Mouse (Mus musculus) midbrain, embryonic 16.5 days (tissue): Measurements from ENCODE around the gene Wdr89. TPM values are rescaled to one million over a fixed set of nuclear protein-coding genes. Genes with fewer than 3 reads are reported as not detected.

Experiments
- ATAC-seq: fragments of 200-750 bp; cut with Nextera tagmentation; 2 replicates; pipeline ENCODE4 v1.8.0; 2017; ENCODE audit warnings: moderate TSS enrichment
- H3K27ac ChIP-seq: fragments of 300-500 bp; sonication (generic); 2 replicates; pipeline ENCODE4 v1.5.1; 2014; ENCODE audit warnings: mild to moderate bottlenecking, low read length, mixed read lengths
- H3K27me3 ChIP-seq: fragments of 300-500 bp; sonication (generic); 2 replicates; pipeline ENCODE4 v1.6.1; 2014; ENCODE audit warnings: low read depth, low read length, mixed read lengths; ENCODE audit not compliant: control insufficient read depth, insufficient read depth
- H3K36me3 ChIP-seq: fragments of 300-500 bp; sonication (generic); 2 replicates; pipeline ENCODE4 v1.6.1; 2014; ENCODE audit warnings: mild to moderate bottlenecking, low read length, moderate library complexity, mixed read lengths; ENCODE audit not compliant: control insufficient read depth, insufficient read depth
- H3K4me1 ChIP-seq: fragments of 300-500 bp; sonication (generic); 2 replicates; pipeline ENCODE4 v1.6.1; 2014; ENCODE audit warnings: mild to moderate bottlenecking, low read length, mixed read lengths; ENCODE audit not compliant: control insufficient read depth, insufficient read depth
- H3K4me2 ChIP-seq: fragments of 300-500 bp; sonication (generic); 2 replicates; pipeline ENCODE4 v1.6.1; 2014; ENCODE audit warnings: mild to moderate bottlenecking, low read length, mixed read lengths
- H3K4me3 ChIP-seq: fragments of 300-500 bp; sonication (generic); 2 replicates; pipeline ENCODE4 v1.5.1; 2014; ENCODE audit warnings: low read depth, mild to moderate bottlenecking, low read length, moderate library complexity, mixed read lengths
- H3K9ac ChIP-seq: fragments of 300-500 bp; sonication (generic); 2 replicates; pipeline ENCODE4 v1.6.1; 2014; ENCODE audit warnings: low read depth, low read length, mixed read lengths
- H3K9me3 ChIP-seq: fragments of 300-500 bp; sonication (generic); replicated peaks from 2 replicates; pipeline ENCODE4 v1.6.1; 2014; ENCODE audit warnings: mild to moderate bottlenecking, low read length, mixed read lengths; ENCODE audit not compliant: control insufficient read depth, poor library complexity, severe bottlenecking
- WGBS: fragments of 180-500 bp; shearing (Covaris S2); extraction: QIAGEN DNeasy Blood & Tissue Kit; methylation state at CpG from one replicate; pipeline ENCODE4 v1.1.7; 2014; 5-methylcytosine and 5-hydroxymethylcytosine counted together
- polyA plus RNA-seq: library from polyadenylated mRNA; unstranded; fragments of >200 nt; fragmentation: Nextera tagmentation; extraction: Ambion mirVana; gene quantifications from 2 replicates; pipeline ENCODE4 v1.2.1, GENCODE M21; 2015

Gene Wdr89
- polyA plus RNA-seq, 1 experiment from 2014 or later = 5.1 TPM

DNA sequence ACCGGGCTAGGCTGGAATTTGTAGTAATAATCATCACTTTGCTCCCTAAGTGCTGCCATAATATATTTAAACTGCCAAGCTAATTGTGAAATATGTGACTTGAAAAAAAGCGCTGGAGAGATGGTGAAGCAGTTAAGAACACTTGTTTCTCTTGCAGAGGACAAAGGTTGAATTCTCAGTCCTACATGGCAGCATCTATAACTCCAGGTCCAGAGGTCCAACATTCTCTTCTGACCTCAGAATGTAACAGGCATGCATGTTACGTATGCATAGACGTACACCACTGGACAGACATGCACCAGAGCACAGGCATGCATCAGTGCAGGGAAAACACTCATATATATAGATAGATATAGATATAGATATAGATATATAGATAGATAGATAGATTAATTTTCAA lies 9.1 kb upstream of the Wdr89 start:
- H3K27ac ChIP-seq = no peak overlapping the region
- no peak for ATAC-seq
- no peak overlapping the region for H3K9ac ChIP-seq
- H3K4me2 ChIP-seq = no peak overlapping the region
- whole genome bisulfite sequencing = 94% methylated on average over 4 of the region's 4 CpGs
- no peak overlapping the region for H3K4me3 ChIP-seq
- no peaks in the 10 kb centered on the region for H3K4me1 ChIP-seq
- no peaks in the 10 kb centered on the region for H3K27me3 ChIP-seq
- H3K9me3 ChIP-seq = no peaks in the 10 kb centered on the region
- H3K36me3 ChIP-seq = no peaks in the 10 kb centered on the region

DNA sequence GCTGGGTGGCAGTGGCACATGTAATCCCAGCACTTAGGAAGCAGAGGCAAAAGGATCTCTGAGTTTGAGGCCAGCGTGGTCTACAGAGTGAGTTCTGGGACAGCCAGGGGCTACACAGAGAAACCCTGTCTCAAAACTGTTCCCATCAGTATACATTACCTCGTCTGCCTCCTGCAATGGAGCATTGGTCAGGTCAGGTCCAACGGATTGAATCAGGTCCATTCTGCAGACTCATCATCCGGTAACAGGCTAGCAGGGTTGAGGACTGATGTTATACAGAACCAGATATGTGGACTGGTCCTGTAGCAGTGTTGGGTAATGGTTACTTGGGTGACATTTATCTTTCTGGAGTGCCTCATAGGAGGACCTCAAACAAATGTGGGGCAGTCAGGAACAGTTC lies 3.3 kb upstream of the Wdr89 start:
- H3K27me3 ChIP-seq = no peaks in the 10 kb centered on the region
- no peak overlapping the region for H3K9ac ChIP-seq
- WGBS = 98% methylated on average over 4 of the region's 4 CpGs
- no peak overlapping the region for H3K4me3 ChIP-seq
- no peak for ATAC-seq
- H3K27ac ChIP-seq = no peak overlapping the region
- H3K4me1 ChIP-seq = peaks cover 13% of the 10 kb centered on the region
- H3K36me3 ChIP-seq = no peaks in the 10 kb centered on the region
- H3K9me3 ChIP-seq = no peaks in the 10 kb centered on the region
- H3K4me2 ChIP-seq = no peak overlapping the region

DNA sequence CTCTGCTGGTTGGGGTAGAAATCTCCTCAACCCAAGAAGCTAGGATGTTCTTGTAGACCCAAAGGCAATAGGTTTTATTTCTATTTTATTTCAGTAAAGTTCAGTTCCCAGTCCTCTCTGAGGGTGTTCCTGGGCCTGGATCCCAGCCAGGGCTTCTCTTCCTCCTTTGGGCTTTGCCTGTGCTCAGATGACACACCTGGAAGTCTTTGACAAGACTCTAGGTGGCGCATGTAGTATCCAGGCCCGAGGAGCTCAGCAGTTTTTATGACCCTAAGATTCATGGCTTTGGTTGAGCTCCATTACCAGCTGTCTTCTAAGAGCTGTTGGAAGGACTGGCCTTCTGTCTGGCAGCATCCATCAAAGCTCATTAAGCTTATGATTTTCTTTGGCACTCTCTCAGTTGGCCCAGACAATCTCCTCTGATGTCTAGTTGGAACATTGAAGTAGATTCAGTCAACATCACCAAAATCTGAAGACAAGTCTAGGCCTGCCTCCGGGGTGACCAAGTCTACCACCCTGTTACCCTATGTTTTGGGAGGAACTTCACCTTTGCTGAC lies 2.5 kb upstream of the Wdr89 start:
- Histone ChIP-seq H3K9ac (no peak overlapping the region), H3K4me3 (no peak overlapping the region), H3K4me2 (no peak overlapping the region), H3K9me3 (no peaks in the 10 kb centered on the region), H3K27me3 (no peaks in the 10 kb centered on the region), H3K27ac (no peak overlapping the region), H3K4me1 (peaks cover 13% of the 10 kb centered on the region), H3K36me3 (no peaks in the 10 kb centered on the region)
- no peak for ATAC-seq
- WGBS = 89% methylated on average over 3 of the region's 3 CpGs

DNA sequence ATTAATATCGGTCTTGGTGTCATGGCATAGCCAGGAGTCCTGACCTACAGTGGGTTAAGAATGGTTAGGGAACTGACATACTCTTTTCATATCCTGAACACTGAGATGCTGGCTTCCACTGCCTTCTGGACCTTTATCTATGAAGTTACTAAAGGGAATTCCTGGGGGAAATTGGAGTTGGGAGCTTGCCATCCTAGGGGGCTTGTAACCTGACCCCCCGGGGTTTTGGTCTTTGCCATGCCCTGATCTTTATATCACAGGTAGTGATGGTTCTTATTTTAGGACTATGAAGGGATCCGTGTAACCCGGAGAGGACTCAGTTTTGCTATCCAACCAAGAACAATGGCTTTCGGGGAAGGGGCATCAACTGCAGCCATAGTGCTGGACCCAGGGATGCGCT lies 1.3 kb upstream of the Wdr89 start:
- Histone ChIP-seq H3K36me3 (no peaks in the 10 kb centered on the region), H3K9ac (peak overlapping the region; percentile 61; the same call in 1 of the 2 replicates), H3K27ac (no peak overlapping the region), H3K4me3 (peak overlapping the region; percentile 71), H3K4me1 (peaks cover 13% of the 10 kb centered on the region), H3K27me3 (no peaks in the 10 kb centered on the region), H3K9me3 (no peaks in the 10 kb centered on the region), H3K4me2 (peak overlapping the region; percentile 81)
- no peak for ATAC-seq
- WGBS = 93% methylated on average over 6 of the region's 6 CpGs

DNA sequence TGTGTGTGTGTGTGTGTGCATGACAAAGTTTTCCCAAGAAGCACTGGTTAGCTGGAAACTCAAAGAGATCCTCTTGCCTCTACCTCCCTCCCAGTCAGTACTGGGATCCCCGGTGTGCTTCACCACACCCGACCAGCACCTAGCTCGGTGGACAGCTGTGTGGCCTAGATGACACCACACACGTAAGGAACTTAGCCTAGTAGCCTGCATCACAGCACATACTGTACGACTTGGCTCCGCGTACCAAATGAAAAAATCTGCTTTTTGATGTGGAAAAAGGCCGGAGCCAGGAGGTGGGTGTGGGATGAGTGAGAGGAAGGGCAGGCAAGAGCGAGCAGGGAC lies 450 bp downstream of the Wdr89 start:
- ATAC-seq = peak; percentile 47
- no peaks in the 10 kb centered on the region for H3K9me3 ChIP-seq
- peak overlapping the region; percentile 73 for H3K9ac ChIP-seq
- no peaks in the 10 kb centered on the region for H3K27me3 ChIP-seq
- H3K27ac ChIP-seq = peak overlapping the region; percentile 84
- peak overlapping the region; percentile 71 for H3K4me3 ChIP-seq
- 3% methylated on average over 9 of the region's 9 CpGs for WGBS
- no peaks in the 10 kb centered on the region for H3K36me3 ChIP-seq
- peak overlapping the region; percentile 91 for H3K4me2 ChIP-seq
- peaks cover 13% of the 10 kb centered on the region for H3K4me1 ChIP-seq

DNA sequence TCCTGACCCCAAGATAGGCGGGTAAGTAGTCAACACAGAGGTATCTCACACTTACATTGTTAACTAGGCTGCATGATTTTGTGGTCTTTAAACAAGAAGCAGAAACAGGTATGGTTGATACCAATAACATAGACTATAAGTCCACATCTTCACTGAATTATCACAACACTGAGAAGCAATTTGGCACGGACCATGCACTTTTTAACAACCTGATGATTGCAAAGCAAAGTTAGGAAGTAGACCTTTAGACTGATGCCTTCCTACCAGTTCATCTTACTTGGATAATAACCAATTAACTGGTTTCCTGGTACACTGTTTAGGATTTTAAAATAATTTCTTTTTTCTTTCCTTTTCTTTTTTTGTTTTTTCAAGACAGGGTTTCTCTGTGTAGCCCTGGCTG lies 1.1 kb downstream of the Wdr89 start:
- H3K4me2 ChIP-seq = no peak overlapping the region; the same call in 1 of the 2 replicates
- 92% methylated on average over 2 of the region's 2 CpGs for WGBS

DNA sequence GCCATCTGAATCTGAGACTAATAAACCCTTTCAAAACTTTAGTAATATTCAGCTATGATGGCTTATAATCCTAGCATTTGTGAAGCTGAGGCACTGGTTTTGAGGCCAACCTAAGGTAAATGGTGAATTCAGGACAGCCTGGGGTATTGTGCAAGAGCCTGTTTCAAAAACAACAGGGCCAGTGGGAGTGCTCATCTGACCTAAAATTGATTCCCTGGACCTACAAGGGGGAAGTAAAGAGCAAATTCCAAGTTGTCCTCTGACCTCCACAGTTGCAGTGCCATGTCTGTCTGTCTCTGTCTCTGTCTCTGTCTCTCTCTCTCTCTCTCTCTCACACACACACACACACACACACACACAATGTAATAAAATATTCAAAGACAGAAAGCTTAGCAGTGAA lies 2.4 kb downstream of the Wdr89 start:
- Histone ChIP-seq H3K4me2 (no peak overlapping the region), H3K4me1 (peaks cover 13% of the 10 kb centered on the region), H3K27me3 (no peaks in the 10 kb centered on the region), H3K36me3 (no peaks in the 10 kb centered on the region), H3K27ac (no peak overlapping the region), H3K4me3 (no peak overlapping the region), H3K9me3 (no peaks in the 10 kb centered on the region), H3K9ac (no peak overlapping the region)
- no peak for ATAC-seq

More for the DNA sequence above, 1.1 kb downstream of the Wdr89 start:
- no peaks in the 10 kb centered on the region for H3K36me3 ChIP-seq
- no peaks in the 10 kb centered on the region for H3K27me3 ChIP-seq
- H3K9me3 ChIP-seq = no peaks in the 10 kb centered on the region
- H3K9ac ChIP-seq = no peak overlapping the region
- ATAC-seq = no peak
- peaks cover 13% of the 10 kb centered on the region for H3K4me1 ChIP-seq
- H3K4me3 ChIP-seq = no peak overlapping the region
- no peak overlapping the region for H3K27ac ChIP-seq

DNA sequence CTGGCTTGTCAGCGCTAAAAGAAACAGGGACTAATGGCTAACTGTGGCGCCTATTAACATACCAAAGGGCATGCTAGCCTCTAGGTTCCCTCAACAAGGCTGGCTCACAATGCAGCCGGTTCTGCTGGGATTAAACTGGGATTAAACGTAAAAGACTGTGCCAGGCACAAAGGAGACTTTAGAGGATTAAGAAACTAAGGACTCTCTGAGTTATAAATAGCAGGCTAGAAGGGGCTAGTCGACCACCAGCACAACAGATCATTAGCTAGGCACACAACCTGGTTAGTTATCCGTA lies 4.9 kb downstream of the Wdr89 start:
- Histone ChIP-seq H3K9ac (no peak overlapping the region), H3K4me3 (no peak overlapping the region), H3K36me3 (no peaks in the 10 kb centered on the region), H3K27ac (no peak overlapping the region), H3K4me1 (peaks cover 7% of the 10 kb centered on the region; the same call in 1 of the 2 replicates), H3K4me2 (no peak overlapping the region), H3K27me3 (no peaks in the 10 kb centered on the region), H3K9me3 (no peaks in the 10 kb centered on the region)
- ATAC-seq = no peak
- 2% methylated on average over 6 of the region's 6 CpGs for WGBS

DNA sequence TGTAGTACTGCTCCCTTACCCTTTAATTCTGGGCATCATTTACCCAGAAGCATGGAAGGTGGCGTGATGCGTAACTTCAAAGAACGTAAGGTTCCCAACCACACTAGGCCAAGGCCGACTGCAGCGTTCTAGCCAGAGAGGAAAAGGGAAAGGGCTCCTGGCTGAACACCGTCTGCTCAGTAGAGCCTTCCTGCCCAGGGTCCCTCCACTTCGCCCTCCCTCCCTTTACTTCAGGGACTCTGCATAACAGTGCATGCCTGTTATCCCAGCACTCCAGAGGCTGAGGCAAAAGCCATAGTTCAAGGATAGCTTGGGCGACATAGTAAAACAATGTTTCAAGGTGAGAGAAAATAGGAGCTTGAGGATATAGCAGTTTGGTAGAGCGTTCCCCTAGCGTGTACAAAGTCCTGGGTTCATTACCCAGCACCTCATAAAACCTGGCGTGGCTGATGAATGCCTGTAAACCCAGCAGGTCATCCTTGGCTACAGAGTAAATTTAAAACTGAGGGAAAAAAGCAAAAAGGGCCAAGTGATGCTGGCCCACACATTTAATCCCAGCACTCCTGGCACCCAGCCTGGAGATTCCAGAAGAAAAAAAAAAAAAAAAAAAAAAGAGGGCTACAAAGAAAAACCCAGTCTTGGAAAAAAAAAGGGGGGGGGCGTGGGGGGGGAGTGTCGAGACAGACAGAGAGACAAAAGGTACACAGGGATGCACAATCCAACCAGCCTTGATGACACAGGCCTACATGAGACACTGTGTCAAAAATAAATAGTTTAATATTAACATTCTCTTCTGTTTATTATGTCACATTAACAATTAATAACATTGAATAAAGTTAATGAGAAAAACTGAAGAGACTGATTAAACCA lies 5.5 kb downstream of the Wdr89 start:
- no peak for ATAC-seq

More for the DNA sequence above, 5.5 kb downstream of the Wdr89 start:
- 26% methylated on average over 12 of the region's 13 CpGs for WGBS
- no peak overlapping the region for H3K4me2 ChIP-seq
- H3K36me3 ChIP-seq = no peaks in the 10 kb centered on the region
- H3K27ac ChIP-seq = no peak overlapping the region
- H3K9ac ChIP-seq = no peak overlapping the region
- no peaks in the 10 kb centered on the region for H3K27me3 ChIP-seq
- H3K9me3 ChIP-seq = no peaks in the 10 kb centered on the region
- no peak overlapping the region for H3K4me3 ChIP-seq
- H3K4me1 ChIP-seq = peaks cover 7% of the 10 kb centered on the region; the same call in 1 of the 2 replicates
